Comparison of ENCODE assay signal across 15 mouse cellular contexts in genomic region chr13:52398344-52398743, GRCm38 (mm10).
"Had no signal": no experiment of that assay in that cellular context is flagged by ENCODE, and none has a peak within 500 bp of the region (broad histone marks: within the 10 kb centered on the region; RNA-seq: fewer than 3 reads in every experiment).

No protein-coding gene starts in this region.

- H3K4me1 ChIP-seq: liver, embryonic 13.5 days; megakaryocyte, embryonic 14.5 days; midbrain, embryonic 10.5 days had no signal

- H3K4me3 ChIP-seq: layer of hippocampus, adult 2 months; liver, embryonic 13.5 days; megakaryocyte, embryonic 14.5 days; midbrain, embryonic 10.5 days had no signal

- DNase-seq: kidney, postnatal 25 days; layer of hippocampus, adult 9-11 months; liver, embryonic 13.5 days; lung, adult 2 months; lung, postnatal 14 days; lung, postnatal 4 days; right cerebral cortex, postnatal 4 days; thymus, adult 2 months; thymus, postnatal 14 days; thymus, postnatal 4 days had no signal

- H3K4me2 ChIP-seq: liver, embryonic 13.5 days had no signal

- H3K27me3 ChIP-seq: liver, embryonic 13.5 days had no signal

- H3K9me3 ChIP-seq: liver, embryonic 13.5 days; midbrain, embryonic 10.5 days had no signal

- H3K9ac ChIP-seq: liver, embryonic 13.5 days had no signal

- H3K27ac ChIP-seq: kidney, postnatal 0 days; layer of hippocampus, adult 2 months; liver, embryonic 13.5 days; midbrain, embryonic 10.5 days; stomach, postnatal 0 days had no signal

- H3K36me3 ChIP-seq: liver, embryonic 13.5 days; midbrain, embryonic 10.5 days had no signal
